Mouse (Mus musculus): ENCODE measurements around the gene Olfr464.
"Not testable (repeated sequence)": the region's sequence is repeated elsewhere in the genome, so short reads cannot be mapped to it uniquely, and the experiment has no call there.

Olfr464 gene

GRCm38 (mm10) chr11:87920966-87921365 lies at the start of gene Olfr464:
Olfr464 (minus strand) TSS chr11:87920967.
- DNase-seq = no peak

GRCm38 (mm10) chr11:87968356-87969122 lies 47.8 kb upstream of the Olfr464 start:
- DNase-seq = no peak

GRCm38 (mm10) chr11:87967692-87968289 lies 47.0 kb upstream of the Olfr464 start:
- DNase-seq = peak; percentile 94

GRCm38 (mm10) chr11:87966214-87966613 lies 45.4 kb upstream of the Olfr464 start:
- DNase-seq = no peak

GRCm38 (mm10) chr11:87965293-87965692 lies 44.5 kb upstream of the Olfr464 start:
- DNase-seq = no peak

GRCm38 (mm10) chr11:87957066-87957465 lies 36.3 kb upstream of the Olfr464 start:
- no peak for DNase-seq

GRCm38 (mm10) chr11:87955144-87955543 lies 34.4 kb upstream of the Olfr464 start:
- peak; percentile 16 for DNase-seq

- DNase-seq = no peak
These were observed 29.2 kb upstream of the Olfr464 start for GRCm38 (mm10) chr11:87949990-87950389.

- no peak for DNase-seq
These were observed 14.7 kb upstream of the Olfr464 start for GRCm38 (mm10) chr11:87935467-87935866.

- no peak for DNase-seq
These were observed 13.0 kb upstream of the Olfr464 start for GRCm38 (mm10) chr11:87933731-87934130.

- DNase-seq = no peak
These were observed 9.6 kb upstream of the Olfr464 start for GRCm38 (mm10) chr11:87930348-87930747.

GRCm38 (mm10) chr11:87920301-87920700 lies 466 bp downstream of the Olfr464 start:
- DNase-seq = no peak

GRCm38 (mm10) chr11:87916005-87916404 lies 4.8 kb downstream of the Olfr464 start:
- no peak for DNase-seq

GRCm38 (mm10) chr11:87904331-87904730 lies 16.4 kb downstream of the Olfr464 start:
- no peak for DNase-seq

- DNase-seq = no peak
These were observed 23.5 kb downstream of the Olfr464 start, which contains the start of gene Olfr463 for GRCm38 (mm10) chr11:87897287-87897686. Olfr463 (minus strand) TSS chr11:87897387.

GRCm38 (mm10) chr11:87892168-87892567 lies 28.6 kb downstream of the Olfr464 start, which contains the start of gene Olfr462:
Olfr462 (minus strand) TSS chr11:87892268.
- DNase-seq = no peak

GRCm38 (mm10) chr11:87884856-87885255 lies 35.9 kb downstream of the Olfr464 start:
- DNase-seq = no peak

GRCm38 (mm10) chr11:87883493-87883892 lies 37.3 kb downstream of the Olfr464 start:
- DNase-seq = no peak

- DNase-seq = no peak
These were observed 39.1 kb downstream of the Olfr464 start for GRCm38 (mm10) chr11:87881714-87882113.

GRCm38 (mm10) chr11:87879826-87880225 lies 40.9 kb downstream of the Olfr464 start:
- DNase-seq = no peak

GRCm38 (mm10) chr11:87875436-87875835 lies 45.3 kb downstream of the Olfr464 start, which contains the start of gene Epx:
Epx (minus strand) TSS chr11:87875536.
- DNase-seq = no peak

GRCm38 (mm10) chr11:87871766-87872165 lies 49.0 kb downstream of the Olfr464 start:
- no peak for DNase-seq

- DNase-seq = no peak
These were observed 50.7 kb downstream of the Olfr464 start for GRCm38 (mm10) chr11:87870096-87870495.

- not testable (repeated sequence) for DNase-seq
These were observed 53.9 kb downstream of the Olfr464 start for GRCm38 (mm10) chr11:87866891-87867290.

Measured in cerebellum, adult 9-10 months (tissue).